Mouse (Mus musculus) stomach, postnatal 0 days (tissue): ENCODE data around the gene Cdh12. TPM values are rescaled to one million over a fixed set of nuclear protein-coding genes. Genes with fewer than 3 reads are reported as not detected.
"Not testable (repeated sequence)": the region's sequence is repeated elsewhere in the genome, so short reads cannot be mapped to it uniquely, and the experiment has no call there.

Experiments used
- ATAC-seq: fragments of 200-750 bp; cut with Nextera tagmentation; 2 replicates; pipeline ENCODE4 v1.8.0; 2017; ENCODE audit not compliant: low FRiP score, low TSS enrichment
- DNase-seq: peaks from one replicate; pipeline ENCODE4 v3.0.0-alpha.2; 2016; ENCODE audit warnings: low spot score
- H3K27ac ChIP-seq: fragments of 300-500 bp; sonication (generic); replicated peaks from 2 replicates; pipeline ENCODE4 v1.5.1; 2014; ENCODE audit warnings: mild to moderate bottlenecking, control low read depth
- H3K27me3 ChIP-seq: fragments of 300-500 bp; sonication (generic); 2 replicates; pipeline ENCODE4 v1.6.1; 2014; ENCODE audit warnings: low read length; ENCODE audit not compliant: control insufficient read depth, insufficient read depth
- H3K36me3 ChIP-seq: fragments of 300-500 bp; sonication (generic); 2 replicates; pipeline ENCODE4 v1.6.1; 2014; ENCODE audit warnings: low read length, mixed read lengths; ENCODE audit not compliant: control insufficient read depth, insufficient read depth
- H3K4me1 ChIP-seq: fragments of 300-500 bp; sonication (generic); replicated peaks from 2 replicates; pipeline ENCODE4 v1.6.1; 2014; ENCODE audit warnings: antibody characterized with exemption; ENCODE audit not compliant: control insufficient read depth, insufficient read depth
- H3K4me2 ChIP-seq: fragments of 300-500 bp; sonication (generic); replicated peaks from 2 replicates; pipeline ENCODE4 v1.6.1; 2014; ENCODE audit warnings: low read depth, mild to moderate bottlenecking, control low read depth, moderate library complexity
- H3K4me3 ChIP-seq: fragments of 300-500 bp; sonication (generic); 2 replicates; pipeline ENCODE4 v1.5.1; 2014; ENCODE audit warnings: low read depth, low read length, control low read depth
- H3K9ac ChIP-seq: fragments of 300-500 bp; sonication (generic); 2 replicates; pipeline ENCODE4 v1.6.1; 2014; ENCODE audit warnings: mild to moderate bottlenecking, low read length, control low read depth, mixed read lengths
- H3K9me3 ChIP-seq: fragments of 300-500 bp; sonication (generic); 2 replicates; pipeline ENCODE4 v1.6.1; 2016; ENCODE audit warnings: low read length; ENCODE audit not compliant: control insufficient read depth
- CTCF ChIP-seq: IDR thresholded peaks from 2 replicates; pipeline ENCODE4 v1.5.1; 2016; ENCODE audit warnings: antibody characterized with exemption, low read depth, mild to moderate bottlenecking, moderate library complexity
- EP300 ChIP-seq: optimal IDR thresholded peaks from 2 replicates; pipeline ENCODE3; 2016; ENCODE audit warnings: antibody characterized with exemption
- WGBS: fragments of 180-500 bp; shearing (Covaris S2); extraction: QIAGEN DNeasy Blood & Tissue Kit; methylation state at CpG from one replicate; pipeline ENCODE4 v1.1.7; 2014; 5-methylcytosine and 5-hydroxymethylcytosine counted together
- polyA plus RNA-seq: library from polyadenylated mRNA; unstranded; fragments of >200 nt; fragmentation: Nextera tagmentation; extraction: Ambion mirVana; gene quantifications from 2 replicates; pipeline ENCODE4 v1.2.1, GENCODE M21; 2015

Gene Cdh12
- polyA plus RNA-seq, 1 experiment from 2014 or later: 0.16 TPM

DNA sequence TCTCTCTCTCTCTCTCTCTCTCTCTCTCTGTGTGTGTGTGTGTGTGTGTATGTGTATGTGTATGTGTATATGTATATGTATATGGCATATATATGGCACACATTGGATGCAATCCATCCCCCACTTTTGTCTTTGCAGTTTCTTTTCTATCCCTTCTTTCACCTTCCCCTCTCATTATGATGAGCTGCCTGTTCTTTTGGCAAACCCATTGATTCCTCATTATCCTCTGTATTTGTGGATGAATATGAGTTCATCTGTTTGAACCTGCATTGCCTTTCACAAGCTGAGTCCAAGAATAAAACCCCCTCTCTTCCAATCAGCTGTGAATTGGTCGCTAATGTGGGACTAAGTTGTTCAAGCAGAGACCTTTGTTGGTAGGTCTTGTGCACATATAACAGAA lies 218.9 kb downstream of the Cdh12 start:
- ATAC-seq (no peak), DNase-seq (no peak)
- Histone ChIP-seq H3K9me3 (no peaks in the 10 kb centered on the region), H3K36me3 (no peaks in the 10 kb centered on the region), H3K4me2 (no peak overlapping the region), H3K27ac (no peak overlapping the region), H3K4me3 (no peak overlapping the region), H3K27me3 (no peaks in the 10 kb centered on the region), H3K9ac (no peak overlapping the region), H3K4me1 (no peaks in the 10 kb centered on the region)
- WGBS: 76% methylated on average over 1 of the region's 1 CpGs
- no peak for TF ChIP-seq EP300
- no peak for TF ChIP-seq CTCF

DNA sequence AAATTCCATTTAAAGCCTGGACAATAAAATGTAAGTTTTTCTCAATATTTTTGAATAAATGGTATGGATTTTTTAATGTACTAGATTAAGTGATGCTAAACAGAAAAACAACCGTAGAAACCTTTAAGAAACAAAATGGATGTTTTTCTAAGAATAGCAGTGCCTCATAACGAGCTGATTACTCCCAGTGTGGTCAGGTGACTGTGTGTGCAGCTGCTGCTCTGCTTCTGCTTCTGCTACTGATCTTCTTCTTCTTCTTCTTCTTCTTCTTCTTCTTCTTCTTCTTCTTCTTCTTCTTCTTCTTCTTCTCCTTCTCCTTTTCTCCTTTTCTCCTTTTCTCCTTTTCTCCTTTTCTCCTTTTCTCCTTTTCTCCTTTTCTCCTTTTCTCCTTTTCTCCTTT lies 220.4 kb downstream of the Cdh12 start:
- not testable (repeated sequence) for H3K36me3 ChIP-seq, H3K27me3 ChIP-seq, DNase-seq, ATAC-seq, H3K9me3 ChIP-seq, H3K27ac ChIP-seq, H3K4me1 ChIP-seq, H3K9ac ChIP-seq, H3K4me2 ChIP-seq, H3K4me3 ChIP-seq
- 62% methylated on average over 2 of the region's 2 CpGs for WGBS

DNA sequence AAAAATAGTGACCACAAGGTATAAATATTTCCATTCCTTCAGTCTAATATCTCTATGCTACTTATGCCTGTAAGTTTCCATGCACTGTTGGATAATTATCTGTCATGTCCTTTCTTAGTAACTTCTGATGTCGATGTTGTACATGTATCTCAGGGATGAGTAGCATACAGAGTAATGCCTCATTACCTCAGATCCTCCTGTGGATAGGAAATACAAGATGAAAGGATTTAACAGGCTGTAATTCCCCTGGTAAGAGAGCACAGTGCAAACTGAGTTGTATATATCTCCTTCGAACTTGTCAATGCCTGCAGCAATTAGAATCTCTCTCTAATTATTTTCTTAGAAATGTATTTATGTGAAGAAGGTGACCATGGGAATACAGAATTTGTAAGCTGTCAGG lies 233.7 kb downstream of the Cdh12 start:
- Histone ChIP-seq H3K4me3 (no peak overlapping the region), H3K36me3 (no peaks in the 10 kb centered on the region), H3K9ac (no peak overlapping the region), H3K27me3 (no peaks in the 10 kb centered on the region), H3K9me3 (no peaks in the 10 kb centered on the region), H3K4me1 (no peaks in the 10 kb centered on the region), H3K27ac (no peak overlapping the region), H3K4me2 (no peak overlapping the region)
- TF ChIP-seq CTCF (no peak), EP300 (no peak)
- 72% methylated on average over 2 of the region's 2 CpGs for WGBS
- no peak for ATAC-seq
- no peak for DNase-seq

DNA sequence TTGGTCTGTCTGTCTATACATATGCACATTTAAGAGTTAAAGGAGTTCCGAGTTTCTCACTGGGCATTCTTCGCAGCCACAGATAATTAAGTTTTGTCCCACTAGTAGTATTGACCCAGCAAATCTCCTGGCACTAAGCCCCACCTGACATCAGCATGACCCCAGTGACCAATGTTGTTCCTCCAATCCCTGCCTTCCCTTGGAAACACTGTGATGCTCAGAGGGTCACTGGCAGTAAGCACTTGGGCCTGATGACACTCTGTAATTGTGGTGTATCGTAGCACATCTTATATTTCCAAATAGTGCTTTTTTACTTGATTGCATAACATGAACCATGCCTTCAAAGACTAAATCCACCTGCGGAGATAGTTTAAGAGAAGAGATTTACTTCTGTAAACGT lies 235.1 kb downstream of the Cdh12 start:
- H3K36me3 ChIP-seq: no peaks in the 10 kb centered on the region
- ATAC-seq (no peak), DNase-seq (no peak)
- H3K4me2 ChIP-seq: no peak overlapping the region
- no peaks in the 10 kb centered on the region for H3K4me1 ChIP-seq
- WGBS: 73% methylated on average over 5 of the region's 5 CpGs
- no peaks in the 10 kb centered on the region for H3K27me3 ChIP-seq
- H3K4me3 ChIP-seq: no peak overlapping the region
- H3K9ac ChIP-seq: no peak overlapping the region
- no peaks in the 10 kb centered on the region for H3K9me3 ChIP-seq
- no peak for TF ChIP-seq CTCF
- no peak for TF ChIP-seq EP300
- no peak overlapping the region for H3K27ac ChIP-seq

DNA sequence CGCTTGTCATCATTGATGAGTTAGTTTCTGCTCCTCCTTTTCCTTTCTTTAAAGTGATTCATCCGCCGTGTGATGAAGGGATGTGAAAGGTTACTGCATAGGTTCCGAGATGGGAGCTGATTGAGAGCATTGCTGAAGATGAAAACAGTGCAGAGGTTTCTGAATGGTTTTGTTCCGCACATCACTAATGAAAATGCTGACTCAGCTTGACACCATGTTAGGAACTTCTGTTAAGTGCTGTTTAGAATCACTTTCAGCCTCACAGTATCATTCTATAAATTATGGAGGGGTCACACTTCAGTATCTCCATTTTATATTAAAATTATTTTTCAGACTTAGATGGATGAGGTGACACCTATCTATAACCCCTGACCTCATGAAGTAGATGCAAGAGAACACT lies 247.2 kb downstream of the Cdh12 start:
- H3K36me3 ChIP-seq: no peaks in the 10 kb centered on the region
- H3K27ac ChIP-seq: no peak overlapping the region
- H3K9ac ChIP-seq: no peak overlapping the region
- no peak overlapping the region for H3K4me3 ChIP-seq
- TF ChIP-seq CTCF (no peak), EP300 (no peak)
- ATAC-seq: no peak
- no peak for DNase-seq
- 71% methylated on average over 5 of the region's 5 CpGs for WGBS
- H3K27me3 ChIP-seq: no peaks in the 10 kb centered on the region
- no peaks in the 10 kb centered on the region for H3K9me3 ChIP-seq
- no peak overlapping the region for H3K4me2 ChIP-seq
- no peaks in the 10 kb centered on the region for H3K4me1 ChIP-seq

DNA sequence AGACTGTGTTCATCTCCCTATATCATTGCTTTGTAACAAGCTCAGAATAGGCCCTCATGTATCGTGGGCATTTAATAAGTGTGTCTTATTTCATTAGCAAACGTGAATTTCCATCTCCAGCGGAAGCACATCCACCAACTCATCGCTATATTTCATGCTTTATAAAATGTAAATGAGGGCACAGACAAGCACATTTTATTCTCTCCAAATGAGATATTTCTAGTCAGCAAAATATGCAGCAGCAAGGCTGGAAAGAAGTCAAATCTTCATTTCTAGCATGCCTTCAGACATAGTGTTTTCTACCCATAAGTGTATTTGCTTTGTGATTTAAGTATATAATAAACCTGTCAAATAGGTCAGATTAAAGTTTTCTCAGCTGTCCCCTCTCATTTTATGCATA lies 262.8 kb downstream of the Cdh12 start:
- Histone ChIP-seq H3K4me2 (no peak overlapping the region), H3K4me3 (no peak overlapping the region), H3K9me3 (no peaks in the 10 kb centered on the region), H3K27ac (no peak overlapping the region), H3K36me3 (no peaks in the 10 kb centered on the region), H3K27me3 (no peaks in the 10 kb centered on the region), H3K9ac (no peak overlapping the region), H3K4me1 (no peaks in the 10 kb centered on the region)
- DNase-seq (no peak), ATAC-seq (no peak)
- WGBS: 83% methylated on average over 4 of the region's 4 CpGs
- no peak for TF ChIP-seq CTCF
- no peak for TF ChIP-seq EP300
